Mouse (Mus musculus) stomach, postnatal 0 days (tissue): ENCODE measurements around the gene Nsun5.

ENCODE experiments used
- CTCF ChIP-seq: IDR thresholded peaks from 2 replicates; pipeline ENCODE4 v1.5.1; 2016; ENCODE audit warnings: antibody characterized with exemption, low read depth, mild to moderate bottlenecking, moderate library complexity
- EP300 ChIP-seq: optimal IDR thresholded peaks from 2 replicates; pipeline ENCODE3; 2016; ENCODE audit warnings: antibody characterized with exemption

DNA sequence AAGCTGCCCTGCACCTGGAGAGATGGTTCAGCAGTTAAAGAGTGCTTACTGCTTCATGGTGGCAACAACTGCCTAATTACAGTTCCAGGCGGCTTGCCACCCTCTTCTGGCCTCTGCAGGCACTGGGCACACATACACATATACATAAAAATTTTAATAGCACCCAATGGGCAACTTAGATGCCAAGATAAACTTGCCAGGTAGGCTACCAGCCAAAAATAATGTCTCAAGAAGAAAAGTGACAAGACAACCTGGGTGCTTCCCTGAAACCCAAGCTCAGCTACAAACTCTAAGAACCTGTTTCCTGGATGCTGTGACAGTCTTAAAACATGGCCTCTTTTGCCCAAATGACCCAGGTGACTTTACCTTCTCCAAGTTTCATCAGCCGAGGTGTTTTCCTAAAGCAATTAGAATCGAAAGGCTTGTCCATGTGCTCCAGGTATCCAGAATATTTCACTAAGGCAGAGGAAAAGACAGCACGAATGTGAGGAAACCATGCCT, 22.2 kb upstream of the Nsun5 start:
- TF ChIP-seq CTCF (no peak), EP300 (no peak)
